Mouse (Mus musculus) hindbrain, embryonic 10.5 days (tissue): ENCODE results near the gene Olfr884. TPM values are rescaled to one million over a fixed set of nuclear protein-coding genes. Genes with fewer than 3 reads are reported as not detected.

Experiments used
- DNase-seq: peaks from one replicate; pipeline ENCODE4 v3.0.0-alpha.2; 2017; ENCODE audit warnings: low spot score
- H3K27ac ChIP-seq: fragments of 300-500 bp; sonication (generic); 2 replicates; pipeline ENCODE4 v1.5.1; 2016; ENCODE audit warnings: mild to moderate bottlenecking, moderate library complexity
- H3K27me3 ChIP-seq: fragments of 300-500 bp; sonication (generic); 2 replicates; pipeline ENCODE4 v1.6.1; 2016; ENCODE audit warnings: mild to moderate bottlenecking; ENCODE audit not compliant: poor library complexity, insufficient read depth, severe bottlenecking
- H3K36me3 ChIP-seq: fragments of 300-500 bp; sonication (generic); 2 replicates; pipeline ENCODE4 v1.6.1; 2016; ENCODE audit warnings: mild to moderate bottlenecking, moderate library complexity
- H3K4me1 ChIP-seq: fragments of 300-500 bp; sonication (generic); replicated peaks from 2 replicates; pipeline ENCODE4 v1.6.1; 2016; ENCODE audit warnings: mild to moderate bottlenecking
- H3K4me3 ChIP-seq: fragments of 300-500 bp; sonication (generic); 2 replicates; pipeline ENCODE4 v1.5.1; 2016; ENCODE audit warnings: mild to moderate bottlenecking, moderate library complexity
- H3K9me3 ChIP-seq: fragments of 300-500 bp; sonication (generic); 2 replicates; pipeline ENCODE4 v1.6.1; 2016; ENCODE audit warnings: mild to moderate bottlenecking, moderate library complexity
- WGBS: fragments of 180-500 bp; shearing (Covaris S2); methylation state at CpG from one replicate; pipeline ENCODE4 v1.1.7; 2016; 5-methylcytosine and 5-hydroxymethylcytosine counted together
- polyA plus RNA-seq: library from polyadenylated mRNA; unstranded; fragments of >200 nt; fragmentation: Nextera tagmentation; extraction: Ambion mirVana; gene quantifications from 2 replicates; pipeline ENCODE4 v1.2.1, GENCODE M21; 2016

Gene Olfr884
- not detected in 2 replicates for polyA plus RNA-seq

DNA sequence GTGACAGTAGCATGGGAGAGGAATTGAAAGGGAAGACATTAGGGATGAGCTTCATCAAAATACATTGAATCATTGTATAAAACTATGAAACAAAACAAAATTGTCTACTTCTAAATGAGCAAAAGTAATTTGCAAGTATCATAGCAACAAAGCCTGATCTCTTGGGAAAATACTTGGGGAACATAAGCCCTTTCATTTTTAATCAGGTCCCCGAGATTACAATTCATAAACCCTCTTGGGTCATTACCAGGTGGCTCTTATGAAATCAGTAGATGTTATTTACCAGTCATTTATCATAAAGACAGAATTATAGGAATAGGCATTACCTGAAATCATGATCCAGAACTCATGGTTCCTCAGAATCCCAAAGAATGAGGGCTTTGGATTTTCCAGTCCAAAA is at the start of gene Olfr884:
TSS of gene Olfr884 (plus strand) at position 301 of the 400 bp plus-strand sequence.
- 78% methylated on average over 1 of the region's 1 CpGs for WGBS
- no peaks in the 10 kb centered on the region for H3K27me3 ChIP-seq

DNA sequence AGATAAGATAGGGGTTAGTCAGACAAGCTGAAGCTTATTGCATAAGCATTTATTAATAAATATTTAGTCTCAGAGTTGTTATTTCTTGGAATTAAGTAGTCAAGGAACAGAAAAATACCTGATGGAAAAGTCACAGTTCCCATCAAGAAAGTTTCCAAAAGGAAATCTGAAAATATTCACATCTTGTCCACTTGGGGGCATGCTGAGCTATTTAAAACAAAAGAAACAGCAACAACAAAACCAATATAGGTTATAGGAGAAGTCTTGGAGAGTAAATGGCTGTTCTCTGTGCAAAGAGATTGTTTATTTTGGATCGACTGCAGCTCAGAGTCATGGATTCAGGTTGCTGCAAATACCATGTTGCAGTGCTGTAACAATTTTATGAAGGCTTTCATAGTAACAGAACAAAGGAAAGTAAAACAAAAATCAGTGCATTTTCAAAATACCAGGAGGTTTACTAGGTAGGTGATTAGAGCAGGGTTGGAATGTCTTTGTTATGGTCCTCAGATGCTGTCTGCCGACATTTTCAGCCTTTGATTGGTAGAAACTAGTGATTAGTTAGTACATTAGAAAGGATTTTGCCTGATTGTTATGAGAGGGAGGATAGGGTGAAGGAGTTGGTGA is 47.7 kb upstream of the Olfr884 start:
- Histone ChIP-seq H3K4me1 (no peaks in the 10 kb centered on the region), H3K4me3 (no peak overlapping the region), H3K9me3 (no peaks in the 10 kb centered on the region), H3K27ac (no peak overlapping the region), H3K27me3 (no peaks in the 10 kb centered on the region), H3K36me3 (no peaks in the 10 kb centered on the region)
- no peak for DNase-seq
- 55% methylated on average over 2 of the region's 2 CpGs for WGBS

More for the DNA sequence above, at the start of gene Olfr884:
- Histone ChIP-seq H3K4me3 (no peak within 1 kb of the TSS), H3K27ac (no peak within 1 kb of the TSS), H3K9me3 (no peaks in the 10 kb centered on the region), H3K4me1 (no peaks in the 10 kb centered on the region), H3K36me3 (no peaks in the 10 kb centered on the region)
- no peak for DNase-seq

DNA sequence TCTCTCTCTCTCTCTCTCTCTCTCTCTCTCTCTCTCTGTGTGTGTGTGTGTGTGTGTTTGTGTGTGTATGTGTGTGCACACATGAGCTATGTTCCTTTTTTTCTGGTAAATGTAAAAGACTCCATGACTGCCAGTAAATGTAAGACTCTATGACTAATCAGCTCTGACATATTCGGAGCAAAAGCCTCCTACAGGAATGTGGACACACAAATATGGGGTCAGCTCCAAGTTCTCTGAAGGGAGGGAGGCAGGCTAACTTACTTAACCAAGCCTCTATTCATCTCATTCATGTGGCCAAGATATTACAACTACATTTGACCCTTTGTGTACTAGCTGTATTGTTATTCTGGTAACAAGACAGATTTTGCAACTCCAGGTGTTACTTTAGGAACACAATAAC is 46.3 kb upstream of the Olfr884 start:
- H3K27me3 ChIP-seq: no peaks in the 10 kb centered on the region
- no peaks in the 10 kb centered on the region for H3K4me1 ChIP-seq
- no peaks in the 10 kb centered on the region for H3K36me3 ChIP-seq
- no peak overlapping the region for H3K27ac ChIP-seq
- 66% methylated on average over 1 of the region's 1 CpGs for WGBS
- DNase-seq: no peak
- H3K9me3 ChIP-seq: no peaks in the 10 kb centered on the region
- H3K4me3 ChIP-seq: no peak overlapping the region

DNA sequence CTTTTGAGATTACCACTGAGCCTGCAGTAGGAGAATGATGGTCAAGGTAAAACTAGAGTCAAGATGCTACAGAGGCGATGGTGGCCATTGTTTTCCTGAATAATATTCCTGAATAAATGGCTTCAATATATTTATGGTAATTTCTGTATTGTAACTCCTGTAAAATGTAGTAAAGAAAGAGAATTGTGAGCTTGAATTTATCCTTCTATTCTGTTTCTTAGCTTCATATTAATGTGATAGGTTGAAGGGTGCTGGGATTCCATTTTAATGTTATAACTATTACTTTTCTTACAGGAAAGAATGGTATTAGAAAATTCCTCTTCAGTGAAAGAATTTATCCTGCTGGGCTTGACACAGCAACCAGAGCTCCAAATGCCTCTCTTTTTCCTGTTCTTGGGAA is 20.8 kb upstream of the Olfr884 start, which contains the start of gene Olfr883:
TSS of gene Olfr883 (plus strand) at position 301 of the 400 bp plus-strand sequence.
- Histone ChIP-seq H3K9me3 (no peaks in the 10 kb centered on the region), H3K27ac (no peak within 1 kb of the TSS), H3K36me3 (no peaks in the 10 kb centered on the region), H3K27me3 (no peaks in the 10 kb centered on the region), H3K4me3 (no peak within 1 kb of the TSS), H3K4me1 (no peaks in the 10 kb centered on the region)
- WGBS: 85% methylated on average over 1 of the region's 1 CpGs
- DNase-seq: no peak

DNA sequence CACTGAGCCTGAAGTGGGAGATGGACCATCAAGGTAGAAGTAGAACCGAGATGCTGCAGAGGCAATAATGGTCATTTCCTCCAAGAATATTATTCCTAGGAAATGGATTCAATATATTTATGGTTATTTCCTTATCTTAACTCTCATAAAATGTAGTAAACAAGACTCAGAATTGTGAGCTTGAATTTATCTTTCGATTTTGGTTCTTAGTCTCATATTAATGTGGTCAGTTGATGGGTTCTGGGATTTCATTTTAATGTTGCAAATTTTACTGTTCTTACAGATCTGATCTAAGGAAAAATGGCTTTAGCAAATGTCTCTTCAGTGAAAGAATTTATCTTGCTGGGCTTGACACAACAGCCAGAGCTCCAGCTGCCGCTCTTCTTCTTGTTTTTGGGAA is 14.7 kb downstream of the Olfr884 start, which contains the start of gene Olfr885:
TSS of gene Olfr885 (plus strand) at position 301 of the 400 bp plus-strand sequence.
- H3K27me3 ChIP-seq: no peaks in the 10 kb centered on the region
- H3K4me1 ChIP-seq: no peaks in the 10 kb centered on the region
- no peak for DNase-seq
- no peaks in the 10 kb centered on the region for H3K36me3 ChIP-seq
- no peaks in the 10 kb centered on the region for H3K9me3 ChIP-seq
- no peak within 1 kb of the TSS for H3K27ac ChIP-seq
- 89% methylated on average over 3 of the region's 3 CpGs for WGBS
- no peak within 1 kb of the TSS for H3K4me3 ChIP-seq

DNA sequence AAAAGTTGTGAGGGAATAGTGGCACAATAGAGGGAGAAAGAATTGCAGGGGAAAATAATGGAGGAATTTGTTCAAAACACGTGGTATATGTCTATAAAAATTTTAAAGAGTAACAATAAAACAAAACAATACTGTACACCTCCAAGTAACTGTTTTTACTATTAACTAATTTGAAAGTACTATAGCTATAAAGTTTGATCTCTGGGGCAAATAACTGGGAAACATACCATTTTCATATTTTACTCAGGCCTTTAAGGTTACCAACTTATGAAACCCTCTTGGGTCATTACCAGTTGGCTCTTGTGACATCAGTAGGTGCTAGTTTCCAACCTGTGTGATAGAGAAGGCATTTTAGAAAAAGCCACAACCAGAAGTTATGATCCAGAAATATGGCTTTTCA is 37.4 kb downstream of the Olfr884 start, which contains the start of gene Olfr887:
TSS of gene Olfr887 (plus strand) at position 301 of the 400 bp plus-strand sequence.
- Histone ChIP-seq H3K4me3 (no peak within 1 kb of the TSS), H3K9me3 (no peaks in the 10 kb centered on the region), H3K36me3 (no peaks in the 10 kb centered on the region), H3K4me1 (no peaks in the 10 kb centered on the region), H3K27ac (no peak within 1 kb of the TSS), H3K27me3 (no peaks in the 10 kb centered on the region)
- no peak for DNase-seq
- 88% methylated on average over 1 of the region's 1 CpGs for WGBS

Other genes starting within 250 kb of the Olfr884 start
- gene Olfr876, start 243.5 kb upstream of the Olfr884 start, polyA plus RNA-seq: not detected in 2 replicates
- gene Olfr877, start 192.3 kb upstream of the Olfr884 start, polyA plus RNA-seq: not detected in 2 replicates
- not detected in 2 replicates for gene Olfr145, start 149.8 kb upstream of the Olfr884 start, polyA plus RNA-seq
- gene Olfr878, start 128.7 kb upstream of the Olfr884 start, polyA plus RNA-seq: not detected in 2 replicates
- not detected in 2 replicates for gene Olfr881, start 54.7 kb upstream of the Olfr884 start, polyA plus RNA-seq
- gene Olfr883, start 20.7 kb upstream of the Olfr884 start, polyA plus RNA-seq: not detected in 2 replicates
- not detected in 2 replicates for gene Olfr885, start 14.8 kb downstream of the Olfr884 start, polyA plus RNA-seq
- gene Olfr887, start 37.5 kb downstream of the Olfr884 start, polyA plus RNA-seq: not detected in 2 replicates
- gene Olfr888, start 61.6 kb downstream of the Olfr884 start, polyA plus RNA-seq: not detected in 2 replicates
- 0.10 and 0.21 TPM in 2 replicates for gene Olfr889, start 68.6 kb downstream of the Olfr884 start, polyA plus RNA-seq
- gene Olfr890, start 96.0 kb downstream of the Olfr884 start, polyA plus RNA-seq: not detected in 2 replicates
- not detected in 2 replicates for gene Olfr891, start 134.3 kb downstream of the Olfr884 start, polyA plus RNA-seq
- gene Olfr893, start 161.8 kb downstream of the Olfr884 start, polyA plus RNA-seq: not detected in 2 replicates
- gene Olfr894, start 171.5 kb downstream of the Olfr884 start, polyA plus RNA-seq: not detected in 2 replicates
- not detected in 2 replicates for gene Olfr143, start 206.2 kb downstream of the Olfr884 start, polyA plus RNA-seq
- not detected in 2 replicates for gene Olfr895, start 221.3 kb downstream of the Olfr884 start, polyA plus RNA-seq
- gene Olfr896-ps1, start 244.6 kb downstream of the Olfr884 start, polyA plus RNA-seq: not detected in 2 replicates